Mouse (Mus musculus) ES-E14 (cell line): ENCODE measurements around the gene Stard5.

Source experiments
- CHD2 ChIP-seq: IDR thresholded peaks from 2 replicates; pipeline ENCODE4 v1.6.1; 2014; ENCODE audit warnings: mild to moderate bottlenecking, low read depth, low read length, inconsistent platforms
- HCFC1 ChIP-seq: IDR thresholded peaks from 2 replicates; pipeline ENCODE4 v1.6.1; 2012; ENCODE audit warnings: low read length, inconsistent platforms, borderline replicate concordance; ENCODE audit not compliant: insufficient read depth
- MAFK ChIP-seq: IDR thresholded peaks from 2 replicates; pipeline ENCODE4 v1.6.1; 2014; ENCODE audit warnings: mild to moderate bottlenecking, low read depth, low read length, inconsistent platforms; ENCODE audit not compliant: insufficient read depth
- ZC3H11A ChIP-seq: IDR thresholded peaks from 2 replicates; pipeline ENCODE4 v1.6.1; 2012; ENCODE audit warnings: low read depth, mild to moderate bottlenecking, inconsistent platforms, low read length, borderline replicate concordance
- ZNF384 ChIP-seq: IDR thresholded peaks from 2 replicates; pipeline ENCODE4 v1.6.1; 2012; ENCODE audit warnings: low read depth, low read length, inconsistent platforms

DNA sequence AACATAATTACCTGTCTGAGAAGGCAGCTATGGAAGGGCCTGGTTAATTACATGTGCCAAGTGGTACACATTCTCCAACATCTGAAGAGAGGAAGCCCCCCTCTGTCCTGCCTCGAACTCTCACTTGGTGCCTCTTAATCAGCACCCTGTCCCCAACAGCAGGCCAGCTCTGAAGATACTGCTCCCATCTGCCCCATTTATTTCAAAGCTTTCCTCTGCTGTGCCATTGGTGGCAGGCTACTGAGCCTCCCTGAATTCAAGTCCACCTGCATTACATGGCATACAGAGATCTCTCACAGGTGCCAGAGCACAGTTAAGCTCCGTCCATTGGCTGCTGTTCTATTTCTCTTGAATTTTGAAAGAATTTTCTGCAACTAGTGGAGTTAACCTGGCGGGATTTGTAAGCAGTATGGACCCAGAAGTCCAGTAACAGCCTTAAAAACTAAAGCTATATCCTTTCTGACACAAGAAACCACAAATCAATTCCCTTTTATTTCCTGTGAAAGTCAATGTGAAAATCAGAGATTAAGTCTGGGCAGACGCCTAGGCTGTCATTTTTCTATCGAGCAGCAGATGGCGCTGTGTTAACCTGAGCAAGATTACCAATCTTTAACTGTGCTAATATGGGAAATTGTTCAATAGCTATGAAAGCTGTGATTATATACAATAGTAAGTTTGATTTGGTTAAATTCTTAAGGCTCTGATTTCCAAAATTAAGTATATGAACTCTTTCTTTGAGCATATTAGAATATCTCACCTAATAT is 63.9 kb downstream of the Stard5 start:
- TF ChIP-seq CHD2 (no peak), MAFK (no peak), ZC3H11A (0 out of 2 replicates have a peak, but pooled peaks have one; percentile 6), HCFC1 (no peak), ZNF384 (no peak)
